Mouse (Mus musculus): ENCODE measurements around the gene Bbof1. TPM values are rescaled to one million over a fixed set of nuclear protein-coding genes. Genes with fewer than 3 reads are reported as not detected.

Bbof1 gene
- polyA plus RNA-seq, 3 experiments from 2014 or later = 0.30 to 0.69 (median 0.60) TPM

GRCm38 (mm10) chr12:84400653-84401052 lies 8.2 kb upstream of the Bbof1 start:
- ATAC-seq = no peak

- no peak for ATAC-seq
Measured at GRCm38 (mm10) chr12:84402923-84403322, 5.9 kb upstream of the Bbof1 start.

GRCm38 (mm10) chr12:84404541-84404940 lies 4.3 kb upstream of the Bbof1 start:
- ATAC-seq = no peak

GRCm38 (mm10) chr12:84407259-84407658 lies 1.6 kb upstream of the Bbof1 start:
- no peak for ATAC-seq

GRCm38 (mm10) chr12:84407874-84408818 lies 725 bp upstream of the Bbof1 start:
- ATAC-seq = peak; percentile 79

- peak; percentile 98 for ATAC-seq
Measured at GRCm38 (mm10) chr12:84416834-84417604, 8.1 kb downstream of the Bbof1 start, which contains the start of gene Rnf113a2. Rnf113a2 (plus strand) TSS chr12:84417196.

GRCm38 (mm10) chr12:84417605-84417922 lies 8.7 kb downstream of the Bbof1 start:
- ATAC-seq = no peak

GRCm38 (mm10) chr12:84423990-84424389 lies 15.1 kb downstream of the Bbof1 start:
- no peak for ATAC-seq

GRCm38 (mm10) chr12:84429825-84430224 lies 21.0 kb downstream of the Bbof1 start:
- no peak for ATAC-seq

- ATAC-seq = no peak
Measured at GRCm38 (mm10) chr12:84438697-84439096, 29.8 kb downstream of the Bbof1 start.

- ATAC-seq = no peak
Measured at GRCm38 (mm10) chr12:84442526-84442925, 33.7 kb downstream of the Bbof1 start.

GRCm38 (mm10) chr12:84447386-84447785 lies 38.5 kb downstream of the Bbof1 start:
- ATAC-seq = no peak

- ATAC-seq = no peak
Measured at GRCm38 (mm10) chr12:84448181-84448580, 39.3 kb downstream of the Bbof1 start.

- ATAC-seq = no peak
Measured at GRCm38 (mm10) chr12:84449887-84450286, 41.0 kb downstream of the Bbof1 start.

GRCm38 (mm10) chr12:84450351-84450717 lies 41.5 kb downstream of the Bbof1 start:
- no peak for ATAC-seq

GRCm38 (mm10) chr12:84450718-84451646 lies 42.1 kb downstream of the Bbof1 start, which contains the start of the genes Aldh6a1 and Lin52:
Aldh6a1 (minus strand) TSS chr12:84451004.
Lin52 (plus strand) TSS chr12:84451422.
- ATAC-seq = peak; percentile 94

- no peak for ATAC-seq
Measured at GRCm38 (mm10) chr12:84451801-84452200, 42.9 kb downstream of the Bbof1 start.

GRCm38 (mm10) chr12:84456911-84457310 lies 48.0 kb downstream of the Bbof1 start:
- ATAC-seq = no peak

GRCm38 (mm10) chr12:84459845-84460244 lies 51.0 kb downstream of the Bbof1 start:
- ATAC-seq = no peak

GRCm38 (mm10) chr12:84461416-84461815 lies 52.5 kb downstream of the Bbof1 start:
- no peak for ATAC-seq

- ATAC-seq = no peak
Measured at GRCm38 (mm10) chr12:84462856-84463255, 54.0 kb downstream of the Bbof1 start.

GRCm38 (mm10) chr12:84468701-84469100 lies 59.8 kb downstream of the Bbof1 start:
- peak; percentile 68 for ATAC-seq

Data from inflammation-experienced regulatory T-cells, adult 6 months (primary cell).